ENCODE assay signal across 8 mouse cellular contexts in genomic region chr10:26799562-26800051, GRCm38 (mm10). TPM values are rescaled to one million over a fixed set of nuclear protein-coding genes. Genes with fewer than 3 reads are reported as not detected.
DNase-seq lines count a peak whose midpoint lies in the region; ATAC-seq lines count a peak whose summit lies in the region.

No protein-coding gene starts in this region.

- no peak for DNase-seq in neural tube, embryonic 10.5 days (ENCODE audit: extremely low spot score, low spot score)
- peak; percentile 63 for DNase-seq in kidney, adult 9 months
- DNase-seq in thymus, postnatal 0 days (ENCODE audit: low spot score): peak; percentile 75
- no peak for DNase-seq in cerebellum, adult 11 months
- no peak for DNase-seq in forebrain, embryonic 11.5 days (ENCODE audit: low spot score)

- peak overlapping the region; percentile 23; the same call in 1 of the 2 replicates for H3K27ac ChIP-seq in neural tube, embryonic 13.5 days (replicated peaks)
- peak overlapping the region; percentile 97 for H3K27ac ChIP-seq in macrophage
- H3K27ac ChIP-seq in forebrain, embryonic 11.5 days (ENCODE audit: low read depth, low read length): no peak overlapping the region

- no peaks in the 10 kb centered on the region; the same call in 1 of the 2 replicates for H3K4me1 ChIP-seq in neural tube, embryonic 13.5 days (replicated peaks)
- no peaks in the 10 kb centered on the region for H3K4me1 ChIP-seq in forebrain, embryonic 11.5 days (replicated peaks; ENCODE audit: control insufficient read depth, insufficient read depth, low read length)

- H3K27me3 ChIP-seq in neural tube, embryonic 13.5 days: no peaks in the 10 kb centered on the region
- no peaks in the 10 kb centered on the region for H3K27me3 ChIP-seq in forebrain, embryonic 11.5 days (ENCODE audit: control insufficient read depth, insufficient read depth, low read length)

- no peaks in the 10 kb centered on the region for H3K36me3 ChIP-seq in neural tube, embryonic 13.5 days
- H3K36me3 ChIP-seq in macrophage (ENCODE audit: inconsistent target): no peaks in the 10 kb centered on the region
- H3K36me3 ChIP-seq in forebrain, embryonic 11.5 days (ENCODE audit: control insufficient read depth, insufficient read depth, low read length): no peaks in the 10 kb centered on the region

- no peak overlapping the region for H3K4me3 ChIP-seq in neural tube, embryonic 13.5 days
- no peak overlapping the region for H3K4me3 ChIP-seq in macrophage (ENCODE audit: inconsistent target)
- no peak overlapping the region for H3K4me3 ChIP-seq in forebrain, embryonic 11.5 days (ENCODE audit: low read depth, low read length)

- H3K9me3 ChIP-seq in neural tube, embryonic 13.5 days: no peaks in the 10 kb centered on the region
- H3K9me3 ChIP-seq in forebrain, embryonic 11.5 days (ENCODE audit: control insufficient read depth, low read length): no peaks in the 10 kb centered on the region

- no peak overlapping the region for H3K4me2 ChIP-seq in neural tube, embryonic 13.5 days
- H3K4me2 ChIP-seq in forebrain, embryonic 11.5 days (ENCODE audit: low read depth, low read length, severe bottlenecking): no peak overlapping the region

- 61% methylated on average over 5 of the region's 5 CpGs for WGBS in neural tube, embryonic 13.5 days
- WGBS in macrophage (ENCODE audit: missing documents): 2% methylated on average over 5 of the region's 5 CpGs
- 66% methylated on average over 5 of the region's 5 CpGs for WGBS in forebrain, embryonic 11.5 days

- no peak overlapping the region for H3K9ac ChIP-seq in neural tube, embryonic 13.5 days
- H3K9ac ChIP-seq in forebrain, embryonic 11.5 days (ENCODE audit: low read length): no peak overlapping the region

- H3K79me2 ChIP-seq in macrophage (ENCODE audit: inconsistent target): peaks cover 79% of the 10 kb centered on the region

- ATAC-seq in neural tube, embryonic 13.5 days (ENCODE audit: low read depth): no peak
- ATAC-seq in granulocyte monocyte progenitor cell, adult 5-6 weeks (replicated peaks; ENCODE audit: poor library complexity, severe bottlenecking): peak; percentile 88
- no peak for ATAC-seq in forebrain, embryonic 11.5 days (replicated peaks; ENCODE audit: low FRiP score)

RNA-seq across cellular contexts. Expression of gene Arhgap18, which starts 46.4 kb away (rescaled TPM):
- 11.9 and 13.9 TPM in 2 replicates for polyA plus RNA-seq in neural tube, embryonic 13.5 days (2015; fragmentation: Nextera tagmentation; extraction: Ambion mirVana)
- 22.0 and 24.2 TPM in 2 replicates for total RNA-seq in granulocyte monocyte progenitor cell, adult 5-6 weeks (2014; fragmentation: Nextera tagmentation)
- total RNA-seq in granulocyte monocyte progenitor cell, adult 5-6 weeks (2017): 39.0 and 56.5 TPM in 2 replicates
- 100 to 1,000 TPM in 12 of 26 experiments, 10 to 100 TPM in 13, 1 to 10 TPM in 1; 9.8 to 313 (median 97.8) TPM for total RNA-seq in macrophage (2018; cell fraction: chromatin; rRNA removed)
- total RNA-seq in macrophage (2018; cell fraction: cytosol; rRNA removed): 100 to 1,000 TPM in 12 of 26 experiments, 10 to 100 TPM in 14; 26.4 to 139 (median 67.3) TPM
- total RNA-seq in macrophage (2018; cell fraction: nucleus; rRNA removed): 100 to 1,000 TPM in 9 of 26 experiments, 10 to 100 TPM in 17; 16.2 to 229 (median 60.6) TPM
- 75.5 to 214 TPM (median 76.1 TPM) in 3 replicates for polyA plus RNA-seq in macrophage (2018)
- 12.9 and 14.8 TPM in 2 replicates for polyA plus RNA-seq in thymus, postnatal 0 days (2015; fragmentation: Nextera tagmentation; extraction: Ambion mirVana)
- 18.2 and 20.9 TPM in 2 replicates for polyA plus RNA-seq in forebrain, embryonic 11.5 days (2014; fragmentation: Nextera tagmentation; extraction: Ambion mirVana)

Comparison
In these comparisons a context has a peak if more than half of its experiments do, and no peak if none do; other contexts are left out.
1. DNase-seq: peak in kidney, adult 9 months (single experiment) and thymus, postnatal 0 days (single experiment); none in neural tube, embryonic 10.5 days (single experiment), cerebellum, adult 11 months (single experiment) and forebrain, embryonic 11.5 days (single experiment).